Mouse (Mus musculus) bone marrow macrophage, adult 2 months (primary cell): ENCODE data around the gene Ppp1r12b. TPM values are rescaled to one million over a fixed set of nuclear protein-coding genes. Genes with fewer than 3 reads are reported as not detected.

Source experiments
- H3K27ac ChIP-seq: 2 replicates; pipeline ENCODE4 v1.5.1; 2012; ENCODE audit warnings: low read depth, low read length; ENCODE audit not compliant: insufficient read depth
- H3K4me1 ChIP-seq: 2 replicates; pipeline ENCODE4 v1.6.1; 2012; ENCODE audit warnings: low read length; ENCODE audit not compliant: control insufficient read depth, insufficient read depth
- H3K4me3 ChIP-seq: 2 replicates; pipeline ENCODE4 v1.5.1; 2012; ENCODE audit warnings: mild to moderate bottlenecking, low read length, moderate library complexity; ENCODE audit not compliant: insufficient read depth
- CTCF ChIP-seq: IDR thresholded peaks from 2 replicates; pipeline ENCODE4 v1.5.1; 2012; ENCODE audit warnings: low read depth, mild to moderate bottlenecking, low read length, moderate library complexity
- POLR2A ChIP-seq: IDR thresholded peaks from 2 replicates; pipeline ENCODE4 v1.6.1; 2012; ENCODE audit warnings: mild to moderate bottlenecking, low read depth, low read length, borderline replicate concordance
- polyA plus RNA-seq: library from polyadenylated mRNA; stranded (reverse); fragments of >200 nt; gene quantifications from 2 replicates; pipeline ENCODE4 v1.2.4, GENCODE M21; 2012; ENCODE audit not compliant: missing spikeins, insufficient read depth, insufficient read length

Ppp1r12b gene
- polyA plus RNA-seq, 1 experiment, result 4.6 TPM

- TF ChIP-seq CTCF (no peak), POLR2A (no peak)
- no peak overlapping the region for H3K4me3 ChIP-seq
- peaks cover 49% of the 10 kb centered on the region for H3K4me1 ChIP-seq
- peak overlapping the region; percentile 69 for H3K27ac ChIP-seq
Measured at GRCm38 (mm10) chr1:134771999-134772398, 183.7 kb downstream of the Ppp1r12b start.

DNA sequence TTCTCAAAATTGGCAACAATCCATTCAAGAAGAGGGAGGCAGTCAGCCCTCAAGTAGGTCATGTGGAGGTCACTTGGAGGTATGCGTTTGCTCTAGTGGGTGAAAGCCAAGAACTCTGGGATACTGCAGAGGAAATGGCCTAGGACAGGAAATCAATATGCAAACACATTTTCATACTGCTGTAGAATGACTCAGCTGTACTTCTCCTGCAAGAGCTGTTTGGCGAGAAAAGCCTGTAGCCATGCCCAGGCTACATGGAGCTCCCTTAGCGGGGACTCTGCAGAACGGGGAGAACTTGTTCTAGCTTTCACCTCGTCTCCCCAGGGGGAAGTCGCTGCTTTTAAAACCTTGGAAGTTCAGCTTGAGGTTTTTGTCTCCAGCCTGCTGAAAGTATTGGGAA lies 184.4 kb downstream of the Ppp1r12b start:
- Histone ChIP-seq H3K27ac (peak overlapping the region; percentile 69), H3K4me3 (no peak overlapping the region), H3K4me1 (peaks cover 47% of the 10 kb centered on the region)
- TF ChIP-seq POLR2A (no peak), CTCF (no peak)

DNA sequence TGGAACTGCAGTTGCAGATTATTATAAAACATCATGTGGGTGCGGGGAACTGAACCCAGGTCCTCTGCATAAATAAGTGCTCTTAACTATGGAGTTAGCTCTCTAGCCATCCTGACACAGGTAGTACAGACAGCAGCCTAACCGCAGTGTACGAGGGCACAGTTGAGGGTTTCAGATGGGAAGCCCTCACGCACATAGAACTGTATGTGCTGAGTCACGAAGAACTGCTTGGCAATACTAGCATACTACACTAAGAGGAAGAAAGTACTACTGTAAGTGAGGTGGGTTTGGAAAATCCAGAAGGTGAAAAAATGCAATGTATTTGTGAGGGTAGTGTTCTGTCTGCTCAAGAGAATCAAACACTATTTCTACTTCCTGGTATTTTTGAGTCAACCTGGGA lies 185.4 kb downstream of the Ppp1r12b start:
- no peak for TF ChIP-seq POLR2A
- no peak for TF ChIP-seq CTCF
- no peak overlapping the region for H3K4me3 ChIP-seq
- peaks cover 40% of the 10 kb centered on the region for H3K4me1 ChIP-seq
- H3K27ac ChIP-seq, result no peak overlapping the region

DNA sequence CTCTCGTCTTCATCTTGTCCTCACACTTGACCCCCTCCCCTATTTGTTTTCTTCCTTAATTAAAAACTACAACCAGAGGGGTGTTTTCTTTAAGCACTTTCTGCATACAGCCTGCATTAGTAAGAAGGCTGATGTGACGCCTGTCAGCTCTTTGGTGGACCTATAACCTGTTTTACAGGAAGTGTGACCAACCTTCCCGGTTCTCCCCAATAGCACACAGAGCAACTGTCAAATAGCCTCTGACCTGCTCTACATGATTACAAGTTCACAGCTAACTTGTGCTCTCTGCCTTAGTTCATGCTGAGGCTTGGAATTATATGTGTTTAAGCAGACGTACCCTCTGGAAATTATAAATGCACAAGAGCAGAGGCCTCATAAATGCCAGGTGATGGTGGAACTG lies 189.3 kb downstream of the Ppp1r12b start:
- TF ChIP-seq POLR2A (no peak), CTCF (no peak)
- Histone ChIP-seq H3K4me3 (no peak overlapping the region), H3K4me1 (peaks cover 9% of the 10 kb centered on the region), H3K27ac (no peak overlapping the region)

GRCm38 (mm10) chr1:134764831-134765458 lies 190.8 kb downstream of the Ppp1r12b start:
- TF ChIP-seq CTCF (no peak), POLR2A (no peak)
- no peaks in the 10 kb centered on the region for H3K4me1 ChIP-seq

GRCm38 (mm10) chr1:134763776-134764438 lies 191.8 kb downstream of the Ppp1r12b start:
- H3K4me1 ChIP-seq, result no peaks in the 10 kb centered on the region
- H3K27ac ChIP-seq, result no peak overlapping the region
- no peak overlapping the region for H3K4me3 ChIP-seq
- TF ChIP-seq POLR2A, result no peak
- TF ChIP-seq CTCF, result no peak

More at GRCm38 (mm10) chr1:134764831-134765458, 190.8 kb downstream of the Ppp1r12b start:
- H3K27ac ChIP-seq, result no peak overlapping the region
- no peak overlapping the region for H3K4me3 ChIP-seq

DNA sequence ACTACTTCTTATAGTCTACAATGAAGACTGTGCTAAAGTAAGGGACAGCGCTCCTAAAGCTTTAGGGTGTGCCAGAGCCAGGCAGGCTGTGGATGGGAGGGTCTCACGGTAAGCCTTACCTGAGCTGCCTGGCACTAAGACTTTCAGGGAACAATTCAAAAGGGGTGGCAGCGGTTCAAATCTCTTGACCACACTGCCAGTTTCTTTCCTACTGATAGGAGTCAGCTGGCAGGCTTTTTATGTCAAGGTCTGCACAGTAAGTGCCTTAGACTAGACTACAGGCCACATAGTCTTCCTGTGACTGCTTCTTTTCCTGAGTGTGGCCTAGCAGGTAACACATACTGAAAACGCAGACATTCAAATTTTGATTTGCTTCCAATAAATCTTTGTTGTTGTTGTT lies 192.5 kb downstream of the Ppp1r12b start:
- Histone ChIP-seq H3K4me1 (no peaks in the 10 kb centered on the region), H3K27ac (no peak overlapping the region), H3K4me3 (no peak overlapping the region)
- no peak for TF ChIP-seq CTCF
- no peak for TF ChIP-seq POLR2A

DNA sequence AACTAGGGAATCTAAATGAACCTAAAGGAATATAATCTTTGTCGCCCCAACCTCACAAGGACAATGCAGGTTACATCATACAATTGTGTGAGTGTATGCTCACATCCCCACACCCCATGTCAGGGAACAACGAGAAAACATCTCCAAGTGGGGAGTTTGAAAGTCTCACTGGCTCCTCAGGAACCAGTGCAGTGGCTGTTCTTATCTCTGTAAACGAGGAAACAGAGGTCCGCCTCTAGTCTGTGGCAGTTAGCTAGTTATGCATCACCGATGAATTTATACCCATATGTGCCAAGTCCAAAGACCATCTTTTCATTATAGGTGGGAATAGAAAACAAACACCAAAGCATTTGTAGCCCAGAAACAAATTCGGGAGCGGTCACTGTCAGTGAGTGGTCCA lies 194.2 kb downstream of the Ppp1r12b start:
- Histone ChIP-seq H3K4me1 (no peaks in the 10 kb centered on the region), H3K27ac (no peak overlapping the region), H3K4me3 (no peak overlapping the region)
- TF ChIP-seq POLR2A, result no peak
- TF ChIP-seq CTCF, result no peak

GRCm38 (mm10) chr1:134760642-134761041 lies 195.1 kb downstream of the Ppp1r12b start:
- no peaks in the 10 kb centered on the region for H3K4me1 ChIP-seq
- no peak for TF ChIP-seq CTCF
- no peak for TF ChIP-seq POLR2A
- H3K4me3 ChIP-seq, result no peak overlapping the region
- no peak overlapping the region for H3K27ac ChIP-seq

DNA sequence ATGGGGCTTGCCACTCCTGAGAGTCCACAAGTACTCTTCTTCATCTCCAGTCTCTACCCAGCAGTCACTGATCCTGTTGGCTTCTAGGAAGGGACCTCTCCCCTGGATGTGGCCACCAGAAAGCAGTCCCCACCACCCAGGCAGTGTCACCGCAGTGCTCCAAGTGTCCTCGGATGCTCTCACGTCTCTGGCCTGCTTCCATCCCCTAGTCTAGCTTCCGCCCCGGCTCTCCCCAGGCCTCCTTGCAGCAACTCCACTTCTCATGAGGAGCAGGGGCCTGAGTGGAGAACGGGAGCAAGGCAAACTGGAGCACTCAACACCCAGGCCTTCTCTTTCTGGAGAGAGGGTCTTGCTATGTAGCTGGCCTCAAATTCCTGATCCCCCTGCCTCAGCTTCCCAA lies 196.6 kb downstream of the Ppp1r12b start:
- Histone ChIP-seq H3K4me1 (no peaks in the 10 kb centered on the region), H3K4me3 (no peak overlapping the region), H3K27ac (no peak overlapping the region)
- no peak for TF ChIP-seq POLR2A
- no peak for TF ChIP-seq CTCF

DNA sequence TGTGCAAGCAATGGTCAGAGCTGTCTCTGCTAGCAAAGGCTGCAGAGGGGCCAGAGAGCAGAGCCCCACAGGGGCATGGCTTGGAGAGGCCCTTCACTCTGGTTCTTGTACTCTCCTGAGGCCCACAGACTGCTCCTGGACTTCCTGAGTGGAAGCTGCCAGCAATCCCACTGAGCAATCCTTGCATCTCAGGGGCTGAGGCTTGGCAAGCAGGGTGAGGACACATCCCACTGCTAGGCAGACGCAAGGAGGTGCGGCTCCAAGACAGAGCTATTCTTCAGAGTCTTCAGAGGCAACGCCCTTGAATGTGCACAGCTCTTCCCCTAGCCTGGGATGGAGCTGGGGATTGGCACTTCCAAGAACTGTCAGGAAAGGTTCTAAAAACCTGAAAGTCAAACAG lies 198.5 kb downstream of the Ppp1r12b start:
- Histone ChIP-seq H3K27ac (no peak overlapping the region), H3K4me3 (no peak overlapping the region), H3K4me1 (no peaks in the 10 kb centered on the region)
- no peak for TF ChIP-seq CTCF
- no peak for TF ChIP-seq POLR2A
